Mouse (Mus musculus) spleen, postnatal 14 days (tissue): ENCODE measurements around the gene Rpl18a.

Source experiments
- DNase-seq, 2 experiments: peaks; one replicate each; pipeline ENCODE4 v3.0.0; 2021 to 2022; ENCODE audit warnings: low spot score in 2 of 2

Rpl18a gene

DNA sequence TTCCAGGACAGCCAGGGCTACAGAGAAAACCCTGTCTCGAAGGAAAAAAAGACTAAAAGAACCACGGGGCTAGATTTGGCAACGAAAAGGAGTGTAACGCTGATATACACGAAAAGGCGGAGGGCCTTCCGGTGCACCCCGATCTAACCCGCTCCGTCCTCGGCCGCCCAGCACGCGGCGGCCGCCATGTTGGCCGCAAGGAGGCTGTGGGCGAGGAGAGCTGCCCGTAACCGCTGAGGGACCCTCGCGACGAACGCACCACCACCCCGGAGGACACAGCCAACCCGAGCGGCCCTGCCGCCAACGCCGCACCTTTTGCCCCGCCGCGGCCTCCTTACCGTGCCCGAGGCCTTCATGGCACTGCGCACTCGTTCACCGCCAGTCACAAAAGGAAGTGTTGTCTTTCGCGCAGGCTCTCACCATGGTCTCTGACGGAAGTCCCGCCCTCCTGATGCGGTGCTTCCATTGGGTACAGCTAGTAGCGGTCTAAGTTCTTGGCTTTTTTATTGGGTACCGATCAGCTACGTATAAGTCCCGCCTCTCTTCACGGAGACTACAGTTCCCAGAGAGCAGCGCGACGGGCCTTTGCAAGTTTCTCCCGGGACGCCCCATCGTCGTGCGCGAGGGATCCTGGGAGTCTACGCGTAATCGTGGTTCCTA, at the start of gene Rpl18a:
Gene Rpl18a (minus strand): TSS at position 392 of the 660 bp plus-strand sequence.
- peak; percentile 83 to 90 for DNase-seq

GRCm38 (mm10) chr8:70943187-70943586, 46.0 kb upstream of the Rpl18a start:
- DNase-seq, result no peak

- no peak for DNase-seq
These were observed 44.3 kb upstream of the Rpl18a start for GRCm38 (mm10) chr8:70941478-70941877.

DNA sequence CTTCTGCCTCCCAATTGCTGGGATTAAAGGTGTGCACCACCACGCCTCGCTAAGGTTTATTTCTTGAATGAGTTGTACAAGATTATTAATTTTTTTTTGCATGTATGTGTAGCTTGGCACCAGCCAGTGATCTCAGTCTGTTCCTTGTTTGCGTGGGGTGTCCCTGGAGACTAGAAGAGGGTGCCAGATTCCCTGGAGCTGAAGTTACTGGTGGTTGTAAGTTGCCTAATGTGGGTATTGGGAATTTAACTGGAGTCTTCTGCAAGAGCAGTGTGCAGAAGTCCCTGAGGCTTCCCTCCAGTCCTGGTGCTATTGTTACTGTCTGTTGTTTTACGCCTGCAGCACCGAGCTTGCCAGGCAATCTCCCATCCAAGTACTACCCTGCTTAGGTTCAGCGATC, 40.0 kb upstream of the Rpl18a start:
- no peak for DNase-seq

DNA sequence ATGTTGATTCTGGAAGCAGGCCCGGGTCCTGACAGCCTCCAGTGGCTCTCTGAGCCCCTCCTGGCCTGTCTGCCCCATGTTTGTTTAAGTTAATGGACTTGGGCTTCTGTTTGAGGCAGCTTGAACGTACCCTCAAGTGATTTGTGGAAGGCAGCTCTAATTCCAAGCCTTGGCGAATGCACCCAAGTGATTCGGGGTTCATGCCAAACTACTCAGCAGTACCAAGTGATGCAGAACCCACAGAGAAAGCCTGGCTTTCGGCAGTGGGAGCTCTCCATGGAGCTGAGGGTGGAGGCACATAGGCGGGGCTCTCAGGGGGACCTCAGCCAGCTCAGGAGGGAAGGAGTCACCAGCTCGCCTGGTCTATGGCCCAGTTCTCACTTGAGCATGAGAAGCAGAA, 37.6 kb upstream of the Rpl18a start:
- DNase-seq, result no peak

DNA sequence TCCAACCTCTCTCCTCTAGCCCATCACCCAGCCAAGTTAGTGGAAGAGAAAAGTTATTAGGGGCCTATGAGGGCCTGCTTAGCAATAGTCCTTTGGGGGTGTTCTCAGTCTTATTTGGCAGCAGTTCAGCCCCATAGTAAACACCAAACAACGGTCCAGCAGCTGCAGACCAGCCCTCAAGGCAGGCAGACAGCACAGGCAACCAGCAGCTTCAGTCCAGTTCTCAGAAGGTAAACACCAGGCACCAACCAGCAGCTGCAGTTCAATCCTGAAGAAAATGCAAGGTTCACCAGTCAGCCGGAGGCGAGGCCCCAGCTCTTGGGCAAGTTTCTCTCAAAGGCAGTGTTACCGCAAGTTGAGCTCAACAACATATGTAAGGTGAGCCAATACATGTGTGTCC, 35.8 kb upstream of the Rpl18a start:
- no peak for DNase-seq

DNA sequence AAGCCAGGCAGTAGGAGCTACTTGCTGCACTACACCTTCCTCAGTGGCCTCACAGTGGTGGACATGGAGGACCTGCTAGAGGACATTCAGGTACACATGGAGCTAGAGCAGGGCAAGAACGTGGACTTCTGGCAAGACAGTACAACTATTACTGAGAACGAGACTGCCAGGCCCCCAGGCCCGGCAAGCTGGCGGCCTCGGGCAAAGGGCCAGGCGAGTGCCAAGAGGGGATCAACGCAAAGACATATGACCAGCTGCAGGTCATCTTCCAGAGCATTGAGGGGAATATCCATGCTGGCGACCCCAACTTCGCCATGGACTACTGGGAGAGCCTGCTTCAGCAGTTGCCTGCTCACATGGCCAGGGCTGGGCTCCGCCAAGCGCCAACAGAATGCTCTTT, 34.5 kb upstream of the Rpl18a start:
- DNase-seq, result no peak

- no peak for DNase-seq
These were observed 31.6 kb upstream of the Rpl18a start for GRCm38 (mm10) chr8:70928778-70929322.

- no peak for DNase-seq
These were observed 30.9 kb upstream of the Rpl18a start for GRCm38 (mm10) chr8:70928096-70928495.

DNA sequence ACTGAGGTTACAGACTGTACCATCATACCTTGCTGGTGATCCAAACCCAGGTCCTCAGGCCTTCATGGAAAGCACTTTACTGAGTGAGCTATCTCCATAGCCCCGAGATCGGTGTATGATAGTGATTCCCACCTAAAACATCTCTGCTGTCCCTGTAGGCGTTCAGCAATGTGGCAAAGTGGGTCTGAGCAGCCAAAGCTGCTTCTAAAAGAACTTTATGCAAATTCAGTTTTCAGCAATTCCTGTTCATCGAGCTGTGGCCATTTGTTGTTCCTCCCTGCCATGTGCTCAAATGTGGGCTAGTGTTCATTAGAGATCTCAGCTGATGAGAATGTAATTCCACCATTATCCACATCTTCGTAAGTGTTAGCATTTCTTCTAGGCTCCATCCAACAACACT, 29.2 kb upstream of the Rpl18a start:
- no peak for DNase-seq

DNA sequence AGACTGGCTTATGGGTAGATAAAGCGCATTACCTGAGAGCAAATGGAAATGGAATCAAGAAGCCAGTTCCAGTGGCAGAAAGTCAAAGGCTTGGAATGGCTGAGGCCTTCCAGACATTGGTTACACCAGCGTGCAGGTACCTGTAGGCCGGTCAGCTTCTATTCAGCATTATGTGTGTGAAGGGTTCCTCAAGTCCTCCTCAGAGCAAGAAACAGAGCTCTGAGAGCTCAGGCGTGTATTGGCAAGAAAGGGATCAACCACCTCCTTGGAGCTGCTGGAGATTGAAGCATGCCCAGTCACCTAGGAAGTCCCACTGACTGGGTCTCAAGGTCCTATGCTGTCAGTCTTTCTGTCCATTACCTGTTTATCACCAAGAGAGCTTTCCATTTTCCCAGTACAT, 28.5 kb upstream of the Rpl18a start:
- DNase-seq, result no peak

GRCm38 (mm10) chr8:70924151-70924550, 26.9 kb upstream of the Rpl18a start:
- DNase-seq, result no peak

GRCm38 (mm10) chr8:70920049-70920922, 23.1 kb upstream of the Rpl18a start:
- DNase-seq, result no peak

DNA sequence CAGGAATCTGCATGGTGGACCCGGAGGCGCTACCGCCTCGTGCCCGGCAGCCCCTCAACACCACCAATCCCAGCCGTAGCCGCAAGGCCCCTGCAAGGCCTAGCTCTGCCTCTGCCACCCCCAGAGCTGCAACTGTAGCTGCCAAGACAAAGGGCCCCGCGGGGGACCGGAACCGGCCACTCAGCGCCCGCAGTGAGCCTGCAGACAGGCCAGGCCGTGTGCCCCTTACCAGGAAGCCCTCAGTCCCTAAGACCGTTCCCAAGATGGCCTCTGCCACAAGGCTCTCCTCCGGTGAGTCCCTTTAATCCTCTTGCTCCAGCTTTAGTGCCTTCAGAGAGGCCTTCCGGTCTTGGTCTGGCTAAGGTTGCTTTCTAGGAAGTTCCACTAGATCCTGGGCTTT, 17.5 kb upstream of the Rpl18a start:
- DNase-seq, result no peak

DNA sequence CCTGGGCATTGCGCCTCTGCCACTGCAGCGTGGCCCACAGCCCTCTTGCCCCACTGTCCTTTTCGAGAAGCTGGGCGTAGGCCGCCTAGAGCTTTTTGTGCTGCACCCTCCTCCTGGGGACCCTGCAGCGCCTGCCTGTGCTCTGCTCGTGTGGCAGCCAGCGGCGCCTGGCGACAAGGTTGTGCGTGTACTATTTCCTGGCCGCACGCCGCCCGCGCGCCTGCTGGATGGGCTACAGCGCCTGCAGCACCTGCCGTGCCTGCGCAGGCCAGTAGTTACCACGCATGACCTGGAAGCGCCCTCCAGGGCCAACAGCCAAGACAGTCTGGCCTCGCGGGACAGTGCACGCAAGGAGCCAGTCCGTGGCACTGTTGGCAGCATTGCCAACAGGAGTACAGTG, 16.3 kb upstream of the Rpl18a start:
- DNase-seq, result no peak

DNA sequence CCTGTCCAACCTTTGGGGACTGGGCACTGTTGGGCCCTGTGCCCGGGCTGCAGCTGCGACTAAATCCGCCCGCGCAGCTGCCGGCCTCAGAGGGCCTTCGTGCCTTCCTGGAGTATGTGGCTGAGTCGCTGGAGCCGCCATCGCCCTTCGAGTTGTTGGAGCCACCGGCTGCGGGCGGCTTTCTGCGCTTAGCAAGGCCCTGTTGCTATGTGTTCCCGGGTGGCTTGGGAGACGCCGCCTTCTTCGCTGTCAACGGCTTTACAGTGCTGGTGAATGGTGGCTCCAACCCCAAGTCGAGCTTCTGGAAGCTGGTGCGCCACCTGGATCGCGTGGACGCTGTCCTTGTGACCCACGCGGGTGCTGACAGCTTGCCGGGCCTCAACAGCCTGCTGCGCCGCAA, 15.7 kb upstream of the Rpl18a start:
- DNase-seq, result no peak

DNA sequence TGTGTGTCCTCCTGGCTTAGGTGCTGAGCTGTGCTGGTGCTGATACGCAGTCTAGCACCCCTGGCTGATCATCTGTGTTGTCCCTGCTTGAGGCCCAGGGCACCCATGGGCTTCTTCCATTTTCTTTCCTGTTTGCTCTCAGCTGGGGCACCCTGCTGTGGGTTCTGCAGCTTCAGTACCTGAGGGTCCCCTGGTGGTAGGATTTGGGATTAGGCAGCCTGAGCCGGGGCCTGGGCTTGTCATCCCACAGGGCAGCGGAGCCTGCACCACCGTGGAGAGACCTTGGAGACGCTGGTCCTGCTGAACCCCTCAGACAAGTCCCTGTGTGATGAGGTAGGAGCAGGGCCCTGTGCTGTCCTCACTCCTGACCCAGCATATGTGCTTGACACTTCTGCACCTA, 14.4 kb upstream of the Rpl18a start:
- no peak for DNase-seq

- no peak for DNase-seq
These were observed 10.3 kb upstream of the Rpl18a start for GRCm38 (mm10) chr8:70907518-70907917.

DNA sequence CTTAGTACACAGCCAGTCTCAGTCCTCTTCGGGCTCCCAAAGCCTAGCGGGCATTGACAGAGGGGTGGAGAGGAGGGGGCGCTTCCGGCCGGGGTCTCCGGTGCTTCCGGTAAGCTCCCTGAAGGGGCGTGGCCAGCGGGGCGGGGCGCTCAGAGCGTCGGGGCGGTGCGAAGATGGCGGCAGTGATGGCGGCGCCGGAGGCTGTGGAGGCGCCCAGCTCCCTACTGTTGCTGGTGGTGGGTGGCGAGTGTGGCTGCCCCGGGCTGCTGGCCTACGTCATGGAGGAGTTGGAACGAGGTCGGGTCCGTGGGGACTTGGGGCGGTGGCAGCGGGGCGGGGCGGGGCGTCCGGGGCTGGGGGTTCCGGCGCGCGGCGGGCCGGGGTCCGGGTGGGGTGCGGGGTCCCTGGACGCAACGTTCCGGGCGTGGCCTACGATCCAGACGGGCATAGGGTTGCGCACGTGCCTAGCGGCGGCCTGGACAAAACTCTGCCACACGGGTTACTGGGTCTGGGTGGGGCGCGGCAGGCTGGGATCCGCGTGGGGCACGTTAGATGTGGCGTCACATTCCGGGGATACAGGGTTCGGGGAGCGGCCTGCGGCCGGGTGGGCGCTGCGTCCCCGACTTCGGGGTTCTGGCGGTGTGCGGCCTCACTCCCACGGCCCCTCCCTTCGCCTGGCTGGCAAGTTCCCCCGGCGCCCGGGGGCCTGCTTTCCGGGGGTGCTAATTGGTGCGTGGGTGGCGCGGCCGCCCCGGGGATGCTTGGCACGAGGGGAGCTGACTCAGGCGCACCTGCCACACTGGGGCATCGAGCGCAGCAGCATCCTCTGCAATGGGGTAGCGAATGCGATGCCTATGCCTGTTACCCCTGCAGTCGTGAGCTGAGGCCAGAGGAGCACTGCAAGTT, 8.9 kb upstream of the Rpl18a start, which contains the start of gene Map1s:
Gene Map1s (plus strand): TSS at position 102 of the 906 bp plus-strand sequence.
- DNase-seq, result peak; percentile 57 to 72

DNA sequence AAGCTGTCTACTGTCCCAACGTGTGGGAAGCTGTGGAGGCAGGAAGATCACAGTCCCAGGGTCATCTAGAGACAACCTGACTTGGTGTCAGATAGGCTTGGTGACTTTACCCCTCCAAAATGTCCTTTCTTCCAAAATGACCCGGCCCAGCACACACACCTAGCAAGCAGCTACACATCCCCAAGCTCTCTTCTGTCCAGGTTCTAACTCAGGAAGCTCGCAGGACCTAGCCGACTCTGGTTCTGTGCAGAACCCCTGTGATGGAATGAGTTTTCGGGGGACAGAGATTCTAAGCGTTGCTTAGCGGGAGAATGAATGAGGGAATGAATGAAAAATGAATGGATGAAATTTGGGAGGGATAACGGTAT, 8.2 kb upstream of the Rpl18a start:
- no peak for DNase-seq

- no peak for DNase-seq
These were observed 7.3 kb upstream of the Rpl18a start for GRCm38 (mm10) chr8:70904532-70904931.

DNA sequence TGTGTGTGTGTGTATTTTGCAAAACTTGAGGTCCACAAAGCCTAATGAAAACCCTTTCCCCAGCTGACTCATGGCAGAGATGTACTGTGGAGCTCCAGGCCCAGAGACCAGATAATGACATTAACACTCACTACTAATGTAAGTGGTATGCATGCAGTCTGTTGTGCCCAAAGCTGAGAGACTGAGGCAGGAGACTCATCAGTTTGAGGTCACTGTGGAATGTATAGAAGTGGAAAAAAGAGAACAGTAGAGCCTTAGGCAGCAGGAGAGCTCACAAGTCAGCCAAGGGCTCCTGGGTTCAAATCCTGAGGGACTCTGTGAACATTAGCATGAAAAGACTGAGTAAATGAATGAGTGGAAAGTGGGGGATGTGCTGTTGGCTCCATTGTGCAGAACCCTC, 6.4 kb upstream of the Rpl18a start:
- no peak for DNase-seq
